Mouse (Mus musculus) kidney, postnatal 4 days (tissue): ENCODE measurements around the gene Ppp1r14a.

Source experiments
- DNase-seq, 2 experiments: peaks; one replicate each; pipeline ENCODE4 v3.0.0; 2021; ENCODE audit warnings: mixed read lengths in 2 of 2

Ppp1r14a gene

DNA sequence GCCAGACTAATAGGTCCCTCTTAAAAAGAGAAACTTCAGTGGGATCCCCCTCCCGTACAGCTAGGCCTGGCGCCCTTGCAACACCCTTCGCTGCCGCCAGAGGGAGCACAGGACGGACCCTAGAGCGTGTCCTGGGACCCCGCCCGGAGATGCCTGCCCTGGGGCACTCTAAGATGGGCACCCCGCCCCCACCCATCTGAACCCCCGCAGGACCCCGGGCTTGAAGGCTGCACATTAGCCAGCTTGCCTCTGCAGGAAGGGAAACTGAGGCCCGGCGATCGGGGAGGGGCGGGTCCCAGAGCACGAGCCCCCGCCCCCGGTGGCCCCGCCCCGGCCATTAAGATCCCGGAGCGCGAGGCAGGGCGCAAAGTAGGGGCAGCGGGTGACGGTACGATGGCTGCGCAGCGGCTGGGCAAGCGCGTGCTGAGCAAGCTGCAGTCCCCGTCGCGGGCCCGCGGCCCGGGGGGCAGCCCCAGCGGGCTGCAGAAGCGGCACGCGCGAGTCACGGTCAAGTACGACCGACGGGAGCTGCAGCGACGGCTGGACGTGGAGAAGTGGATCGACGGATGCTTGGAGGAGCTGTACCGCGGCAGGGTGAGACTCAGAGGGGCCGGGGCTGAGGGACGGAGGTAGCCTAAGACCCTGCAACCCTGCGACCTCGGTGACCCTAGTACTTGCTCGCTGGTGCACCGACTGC lies at the start of gene Ppp1r14a:
Ppp1r14a (plus strand) TSS at position 367 of the 697 bp plus-strand sequence.
- peak; percentile 93 for DNase-seq

DNA sequence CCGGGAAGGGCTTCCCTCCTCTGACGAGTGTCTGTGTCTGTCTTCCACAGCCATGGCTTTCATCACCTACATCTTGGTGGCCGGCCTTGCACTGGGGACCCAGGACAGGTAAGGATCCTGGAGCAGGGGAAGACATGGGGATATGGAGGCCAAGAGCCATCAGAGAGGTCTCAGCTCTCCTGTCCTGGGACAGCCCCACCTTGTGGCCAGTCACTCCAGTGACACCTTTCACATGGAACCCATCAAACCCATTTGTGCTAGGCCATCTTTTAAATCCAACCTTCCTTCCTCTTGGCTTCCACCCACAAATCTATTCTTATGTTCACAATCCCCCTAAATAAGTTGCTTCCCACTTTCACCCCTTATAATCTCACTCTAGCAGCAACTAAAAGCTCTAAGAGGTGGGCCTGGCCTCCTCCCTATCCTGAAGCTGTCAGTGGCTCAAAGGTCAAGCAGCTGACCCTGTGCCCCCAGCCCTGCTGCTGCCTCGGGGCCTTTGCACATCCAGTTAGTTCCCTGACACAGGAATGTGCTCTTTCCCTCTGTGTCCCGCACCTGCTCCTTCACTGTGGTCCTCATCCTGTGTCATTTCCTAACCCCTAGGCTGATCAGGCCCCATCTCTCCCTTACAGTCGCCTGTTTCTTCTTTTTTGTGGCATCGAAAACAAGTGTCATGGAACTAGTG lies 44.2 kb upstream of the Ppp1r14a start:
- DNase-seq: peak; percentile 58 to 65

DNA sequence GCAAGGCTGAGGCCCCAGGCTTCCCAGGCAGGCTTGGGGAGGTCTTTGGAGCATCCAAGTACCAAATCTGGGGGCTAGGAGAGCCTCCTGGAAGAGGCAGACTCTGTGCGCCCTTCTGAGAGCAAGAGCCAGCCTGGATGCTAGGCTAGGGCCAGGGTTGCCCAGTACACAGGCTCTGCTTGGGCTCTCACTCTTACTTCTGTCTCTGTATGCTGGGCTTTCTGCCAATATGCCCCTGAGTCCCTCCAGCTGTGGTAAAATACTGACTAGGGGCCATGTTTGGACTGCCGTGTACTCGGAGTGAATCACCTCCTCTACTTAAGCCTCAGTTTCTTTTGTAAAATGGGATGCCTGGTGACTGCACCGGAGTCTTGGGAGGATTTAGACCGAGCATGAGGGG lies 43.1 kb upstream of the Ppp1r14a start:
- no peak for DNase-seq

DNA sequence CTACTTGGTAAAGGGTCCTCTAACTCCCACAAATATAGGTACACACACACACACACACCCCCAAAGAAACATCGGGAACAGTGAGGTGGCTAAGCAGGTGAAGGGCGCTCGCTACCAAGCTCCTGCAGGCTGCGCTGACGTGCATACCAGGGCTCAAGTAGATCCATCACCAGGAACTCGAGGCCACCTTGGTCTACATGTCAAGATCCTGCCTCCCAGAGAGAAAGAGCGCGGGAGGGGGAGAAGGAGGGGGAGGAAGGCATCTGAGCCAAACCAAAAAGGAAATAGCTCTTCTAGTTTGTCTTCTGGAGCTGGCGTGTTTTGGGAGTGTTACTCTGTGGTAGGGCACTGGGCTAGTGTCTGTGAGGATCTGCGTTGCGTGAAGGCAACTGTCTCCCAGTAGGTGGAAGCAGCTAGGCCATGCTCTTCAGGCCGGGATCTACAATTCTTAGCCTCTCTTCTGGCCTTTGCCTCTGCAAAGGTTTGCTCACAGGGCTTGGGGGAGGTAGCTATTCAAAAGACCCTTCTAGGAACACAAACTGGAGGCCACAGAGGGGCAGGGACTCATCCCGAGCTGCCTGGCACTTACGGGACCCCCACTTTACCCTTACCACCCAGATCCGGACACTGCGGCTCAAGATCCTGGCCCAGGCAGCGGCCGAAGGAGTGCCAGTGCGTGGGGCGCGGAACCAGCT lies 42.3 kb upstream of the Ppp1r14a start:
- DNase-seq: no peak

DNA sequence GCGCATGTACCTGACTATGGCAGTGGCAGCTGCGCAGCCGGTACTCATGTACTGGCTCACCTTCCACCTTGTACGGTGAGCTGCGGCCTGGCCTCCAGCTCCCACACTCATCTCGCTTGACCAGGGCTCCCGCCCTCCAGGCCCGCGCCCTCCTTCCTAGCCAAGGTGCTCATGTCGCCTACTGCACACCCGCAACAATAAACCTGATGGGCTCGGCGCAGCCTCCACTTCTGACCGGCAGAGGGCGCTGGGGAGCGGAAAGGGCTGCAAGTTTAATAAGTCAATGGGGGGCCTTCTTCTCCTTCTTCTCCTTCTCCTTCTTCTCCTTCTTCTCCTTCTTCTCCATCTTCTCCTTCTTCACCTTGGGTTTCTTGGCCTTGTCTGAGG lies 41.8 kb upstream of the Ppp1r14a start:
- peak; percentile 91 to 93 for DNase-seq

DNA sequence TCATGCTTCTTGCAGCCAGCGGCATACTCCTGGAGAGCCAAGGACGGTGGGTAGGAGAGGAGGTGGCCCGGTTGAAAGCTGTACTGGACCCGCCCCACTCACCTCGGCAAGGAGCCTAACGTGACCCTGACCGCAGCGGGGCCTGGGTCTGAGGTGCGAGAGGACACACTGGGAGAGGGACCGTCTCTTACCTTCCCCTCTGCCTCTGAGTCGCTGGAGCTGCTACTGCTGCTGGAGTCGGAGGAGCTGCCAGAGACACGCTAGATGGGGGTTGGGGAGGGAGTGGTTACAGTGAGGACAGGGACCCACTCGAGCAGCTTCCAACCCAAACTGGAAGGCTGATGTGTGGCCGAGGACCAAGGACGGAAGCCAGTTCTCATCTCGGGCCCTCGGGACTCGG lies 41.4 kb upstream of the Ppp1r14a start:
- DNase-seq: peak; percentile 45 to 60

DNA sequence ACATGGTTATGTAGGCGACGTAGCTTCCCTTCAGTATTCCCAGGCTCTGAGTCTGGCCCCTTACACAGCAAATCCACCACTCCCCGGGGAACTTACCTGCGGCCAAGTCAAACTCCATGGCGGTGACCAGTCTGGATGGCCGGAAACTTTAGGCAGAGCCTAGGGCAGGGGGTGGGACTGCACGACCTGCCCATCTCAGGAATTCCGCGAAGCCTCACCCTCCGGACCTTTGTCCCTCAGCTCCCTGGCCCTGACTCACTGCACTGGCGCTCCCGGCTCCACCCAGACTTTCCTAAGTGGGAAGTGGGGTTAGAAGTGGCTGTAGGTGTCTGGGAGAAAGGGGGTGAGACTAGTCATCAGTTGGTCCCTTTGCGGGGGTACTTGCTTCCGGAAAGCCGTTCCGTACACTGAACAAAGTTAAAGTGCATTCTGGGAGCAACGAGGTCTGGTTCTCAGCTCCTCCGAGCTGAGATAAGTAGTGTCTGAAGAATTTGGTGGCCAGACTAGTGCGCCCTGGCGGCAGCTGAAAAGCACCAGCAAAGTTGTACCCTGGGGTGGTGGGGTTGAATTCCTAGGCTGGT lies 40.8 kb upstream of the Ppp1r14a start, which contains the start of gene 2200002D01Rik:
2200002D01Rik (minus strand) TSS at position 206 of the 581 bp plus-strand sequence.
- peak; percentile 52 to 76 for DNase-seq

DNA sequence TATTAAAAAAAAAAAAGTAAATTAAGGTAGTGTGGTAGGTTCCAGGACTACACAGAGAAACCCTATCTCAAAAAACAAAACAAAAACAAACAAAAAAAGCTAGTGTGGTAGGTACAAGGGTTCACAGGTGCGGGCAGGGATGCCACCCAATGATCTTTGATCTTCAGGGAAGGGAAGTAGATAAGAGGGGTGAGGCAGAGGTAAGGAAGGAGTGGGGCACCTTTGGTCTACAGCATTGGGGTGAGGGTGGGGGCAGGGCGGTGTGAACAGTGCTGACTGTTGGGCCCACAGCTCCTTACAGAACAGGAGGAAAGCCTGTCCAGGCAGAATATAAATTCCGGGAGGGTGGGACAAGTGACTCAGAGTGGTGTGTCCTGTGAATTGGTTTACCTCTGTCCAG lies 37.9 kb upstream of the Ppp1r14a start:
- no peak for DNase-seq

DNA sequence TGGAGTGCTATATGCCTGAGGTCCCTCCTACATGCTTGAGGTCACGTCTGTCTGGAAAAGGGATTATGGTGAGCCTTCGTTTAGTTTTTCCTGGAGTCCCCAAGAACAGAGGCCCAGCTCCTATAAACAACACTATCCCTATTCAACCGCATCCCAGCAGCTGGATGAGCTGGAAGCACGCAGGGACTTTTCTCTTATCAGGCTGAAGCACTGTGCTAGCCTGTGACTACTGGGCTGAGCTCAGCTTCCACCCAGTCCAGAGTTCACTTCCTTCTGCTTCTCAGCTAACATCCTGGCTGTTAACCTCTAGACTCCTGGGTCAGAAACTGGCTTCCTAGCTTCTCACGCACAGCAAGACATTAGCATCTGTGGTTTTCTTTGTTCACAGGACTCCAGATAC lies 35.3 kb upstream of the Ppp1r14a start:
- no peak for DNase-seq

DNA sequence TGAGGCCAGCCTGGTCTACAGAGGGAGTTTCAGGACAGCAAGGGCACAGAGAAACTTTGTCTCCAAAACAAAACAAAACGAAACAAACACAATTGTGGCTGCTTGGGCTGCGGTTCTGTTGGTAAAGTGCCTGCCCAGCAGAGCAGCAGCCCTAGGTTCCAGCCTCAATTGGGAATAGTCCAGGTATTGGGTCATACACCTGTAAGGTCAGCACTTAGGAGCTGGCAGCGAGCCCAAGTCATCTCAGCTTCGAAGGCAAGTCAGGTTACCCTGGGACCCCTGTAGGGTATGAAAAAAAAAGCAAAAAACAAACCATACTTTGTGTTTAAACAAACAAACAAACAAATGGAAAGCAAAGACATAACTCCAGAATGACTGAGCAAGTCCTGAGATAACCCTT lies 33.2 kb upstream of the Ppp1r14a start:
- no peak for DNase-seq

DNA sequence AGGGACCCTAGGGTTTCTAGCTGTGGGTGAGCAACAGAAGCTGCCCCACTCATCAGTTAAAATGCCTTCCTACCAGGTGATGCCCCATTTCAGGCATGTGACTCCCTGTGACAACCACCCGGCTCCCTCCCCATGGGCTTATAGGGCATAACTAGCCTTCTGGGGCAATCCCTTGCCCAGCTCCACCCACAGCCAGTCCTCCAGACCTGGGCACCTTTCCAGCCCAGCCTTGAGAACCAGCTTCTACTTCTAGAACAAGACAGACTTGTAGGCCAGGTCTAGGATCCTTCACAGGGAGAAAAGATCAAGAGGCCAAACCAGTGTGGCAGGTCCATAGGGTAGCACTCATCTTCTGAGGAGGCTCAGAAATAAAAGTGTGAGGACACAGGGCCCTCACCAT lies 31.7 kb upstream of the Ppp1r14a start:
- no peak for DNase-seq

DNA sequence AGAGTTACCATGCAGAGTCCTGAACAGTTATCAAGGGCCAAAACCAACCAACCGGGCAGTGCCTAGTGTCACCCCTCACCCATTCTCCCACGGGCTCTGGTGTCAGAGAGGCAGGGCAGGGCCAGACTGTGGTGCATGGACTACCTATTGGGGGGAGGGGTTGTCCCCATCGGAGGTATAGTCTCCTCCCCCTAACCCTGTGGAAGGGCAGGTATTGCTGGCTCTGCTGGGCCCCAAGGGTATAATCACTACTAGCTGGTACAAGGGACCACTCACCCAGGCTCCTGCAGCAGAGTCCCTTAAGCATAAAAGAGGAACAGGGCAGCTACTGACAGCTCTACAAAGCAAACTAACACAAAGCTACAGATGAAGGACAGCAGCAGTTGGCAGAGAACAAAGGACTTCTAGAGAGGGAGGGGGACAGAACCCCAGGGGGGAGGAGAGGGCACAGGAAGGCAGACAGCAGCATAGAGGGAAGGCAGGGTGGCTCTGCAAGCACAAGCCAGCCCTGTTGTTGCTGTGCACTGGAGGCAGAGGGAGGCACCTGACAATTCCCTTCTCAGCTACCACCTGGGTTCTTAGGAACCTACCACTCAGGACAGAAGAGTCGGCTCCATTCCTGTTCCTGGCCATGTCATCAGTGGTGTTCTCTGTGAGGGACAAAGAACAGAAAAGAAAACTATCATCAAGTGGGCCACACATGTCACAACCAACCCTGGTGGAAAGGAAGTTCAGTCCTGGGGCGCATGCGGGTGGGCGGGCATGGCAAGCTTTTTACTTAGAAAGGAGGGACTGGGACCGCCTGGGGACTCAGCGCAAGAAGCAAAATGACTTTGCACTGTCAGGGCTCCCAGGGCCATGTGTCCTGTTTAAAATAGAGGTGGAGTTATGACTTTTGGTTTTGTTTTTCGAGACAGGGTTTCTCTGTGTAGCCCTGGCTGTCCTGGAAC lies 29.1 kb upstream of the Ppp1r14a start:
- DNase-seq: no peak

DNA sequence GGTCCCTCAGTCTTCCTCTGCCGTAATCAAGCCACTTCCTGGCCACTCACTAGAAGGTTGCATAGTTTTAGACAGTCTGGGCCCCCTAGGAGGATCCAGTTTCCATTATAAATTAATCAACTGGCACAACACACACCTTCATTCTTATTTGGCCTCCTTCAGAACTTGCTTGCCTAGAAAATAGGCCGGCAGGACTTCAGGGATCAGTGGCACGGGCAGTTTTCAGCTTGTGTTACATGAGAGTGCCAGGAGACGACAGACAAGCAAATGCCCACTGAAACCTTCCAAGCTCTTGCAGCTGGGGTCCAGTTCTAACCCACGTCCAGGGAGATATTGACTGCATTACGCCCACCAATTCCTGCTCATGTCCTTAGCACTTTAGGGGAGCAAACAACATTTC lies 27.0 kb upstream of the Ppp1r14a start:
- DNase-seq: no peak

DNA sequence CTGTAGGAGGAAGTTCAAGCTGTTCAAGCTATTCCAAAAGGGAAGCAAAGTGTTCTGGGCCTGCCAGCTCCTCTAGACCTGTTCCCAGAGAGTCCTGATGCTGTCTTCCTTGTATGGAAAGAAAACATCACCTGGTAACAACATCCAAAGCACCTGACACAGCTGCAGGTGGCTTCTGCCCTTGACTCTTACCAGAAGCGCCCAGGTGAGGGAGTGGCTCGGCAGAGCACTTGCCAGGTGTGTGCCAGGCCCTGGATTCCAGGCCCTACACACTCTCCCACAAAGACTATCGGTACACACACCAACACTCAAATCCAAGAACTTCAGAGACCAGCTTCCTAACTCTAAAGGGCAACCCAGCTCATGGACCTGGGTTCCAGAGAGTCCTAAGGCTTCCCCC lies 25.3 kb upstream of the Ppp1r14a start:
- no peak for DNase-seq

DNA sequence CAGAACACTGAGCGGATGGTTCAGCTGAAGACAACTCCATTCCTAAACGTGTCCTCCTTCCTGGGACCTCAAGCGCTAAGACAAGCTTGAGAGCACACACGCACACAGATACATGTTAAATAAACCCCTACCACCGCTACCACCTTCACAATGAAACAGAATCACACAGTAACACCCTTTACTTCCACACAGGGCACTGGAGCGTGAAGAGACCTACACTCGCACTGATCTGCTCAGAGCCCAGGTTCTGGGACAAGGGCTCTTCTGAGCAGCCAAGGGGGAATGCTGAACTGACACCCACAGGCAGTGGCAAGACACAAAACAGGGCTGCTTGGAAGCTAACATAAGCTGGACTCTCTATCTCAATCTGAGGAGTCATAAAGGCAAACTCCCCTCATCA lies 23.5 kb upstream of the Ppp1r14a start:
- DNase-seq: no peak

DNA sequence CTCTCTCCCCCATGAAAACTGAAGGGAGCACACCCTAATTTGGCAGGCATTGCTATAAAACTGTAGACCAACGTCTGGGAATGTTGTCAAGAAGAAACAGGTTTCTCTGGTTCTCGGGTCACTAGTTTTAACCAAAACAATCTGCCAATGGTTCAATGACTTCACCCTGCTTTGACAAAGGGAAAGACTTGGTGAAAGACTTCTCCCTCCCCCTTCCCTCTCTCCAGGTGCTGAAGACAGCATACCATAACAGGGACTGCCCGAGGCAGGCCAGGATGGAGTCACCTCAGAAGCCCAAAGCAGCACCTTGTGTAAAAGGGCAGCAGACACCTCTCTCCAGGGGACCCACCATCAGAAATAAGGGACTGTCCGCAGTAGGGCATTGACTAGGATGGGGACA lies 22.2 kb upstream of the Ppp1r14a start:
- no peak for DNase-seq

DNA sequence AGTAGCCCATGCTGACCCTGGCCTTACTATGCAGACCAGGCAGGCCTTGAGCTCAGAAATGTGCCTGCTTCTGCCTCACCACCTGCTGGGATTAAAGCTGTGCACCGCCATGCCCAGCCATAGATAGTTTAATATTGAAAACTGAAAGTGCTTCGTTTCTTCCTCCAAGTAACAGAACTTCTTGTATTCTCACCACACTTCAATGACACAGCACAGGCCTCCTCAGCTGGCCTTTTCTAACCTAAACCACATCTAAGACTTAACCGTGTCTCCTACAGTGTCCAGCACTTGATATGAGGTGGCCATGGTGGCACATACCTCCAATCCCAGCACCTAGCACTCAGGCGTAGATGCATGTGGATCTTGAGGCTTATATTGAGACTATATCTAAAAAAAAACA lies 18.7 kb upstream of the Ppp1r14a start:
- no peak for DNase-seq

DNA sequence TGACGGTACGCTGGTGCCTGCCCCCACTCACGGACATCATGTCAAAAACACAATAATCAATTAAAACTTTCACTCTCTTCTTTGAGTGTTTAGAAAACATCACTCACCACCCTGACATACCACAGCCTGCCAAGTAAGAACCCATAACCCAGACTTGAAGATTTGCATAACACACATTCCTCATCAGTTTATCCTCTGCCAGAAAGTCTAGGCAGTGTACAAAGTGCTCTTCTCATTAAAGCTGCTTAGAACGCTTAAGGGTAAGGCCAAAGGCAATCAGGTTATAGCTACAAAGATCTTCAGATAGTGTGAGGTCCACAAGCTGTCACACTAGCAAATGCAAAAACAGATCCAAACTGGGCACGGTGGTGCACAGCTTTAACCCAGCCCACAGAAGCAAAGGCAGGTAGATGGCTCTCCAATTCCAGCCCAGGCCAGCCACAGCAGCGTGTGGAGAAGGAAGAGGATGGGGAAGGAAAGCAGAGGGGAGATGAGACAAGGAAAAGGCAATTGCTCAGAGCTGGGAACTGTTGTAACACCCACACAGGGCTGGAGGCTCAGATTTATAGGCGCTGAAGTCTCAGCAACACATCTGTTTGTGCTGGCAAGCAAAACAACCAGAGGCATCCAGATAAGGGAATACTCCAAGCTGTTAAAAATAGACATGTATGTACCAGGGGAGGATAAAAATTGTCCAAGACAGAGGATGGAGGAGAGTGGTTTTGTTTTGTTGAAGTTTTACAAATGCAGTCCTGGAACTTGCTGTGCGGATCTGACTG lies 17.2 kb upstream of the Ppp1r14a start:
- no peak for DNase-seq

DNA sequence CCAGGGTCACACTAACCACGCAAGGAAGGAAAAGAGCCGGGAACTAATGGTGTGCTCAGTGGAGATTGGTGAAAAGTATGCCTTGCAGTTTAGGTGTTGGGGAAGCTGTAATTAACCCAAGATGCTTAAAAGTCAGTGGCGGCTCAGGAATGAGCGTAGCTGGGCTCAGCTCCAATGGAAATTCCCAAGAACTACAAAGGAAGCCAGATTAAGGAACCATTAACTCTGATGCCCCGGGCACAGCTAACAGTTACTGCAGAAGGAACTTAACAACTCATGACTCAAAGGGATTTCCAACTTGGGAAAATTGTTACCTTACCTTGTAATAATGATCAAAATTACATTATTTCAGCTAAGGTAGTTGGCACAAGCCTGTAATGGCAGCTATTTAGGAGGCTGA lies 12.4 kb upstream of the Ppp1r14a start:
- DNase-seq: peak in 1 of 2 experiments; percentile 62

DNA sequence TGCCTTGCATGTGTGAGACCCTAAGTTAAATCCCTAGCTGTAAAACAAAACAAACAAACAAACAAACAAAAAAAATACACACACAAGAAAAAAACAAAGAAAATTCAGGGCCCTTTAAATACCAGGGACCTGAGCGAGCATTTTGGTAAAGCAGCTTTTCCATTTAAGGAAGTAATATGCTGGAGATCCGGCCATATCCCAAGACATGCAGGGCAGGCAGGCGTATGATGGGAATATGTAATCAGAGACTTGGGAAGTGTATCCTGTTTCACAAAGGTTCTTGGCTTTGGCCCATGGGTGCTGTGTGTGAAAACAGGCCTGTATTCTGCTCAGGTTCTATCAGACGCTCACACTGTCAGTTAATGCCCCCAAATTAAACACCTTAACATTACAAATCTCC lies 11.6 kb upstream of the Ppp1r14a start:
- DNase-seq: no peak

DNA sequence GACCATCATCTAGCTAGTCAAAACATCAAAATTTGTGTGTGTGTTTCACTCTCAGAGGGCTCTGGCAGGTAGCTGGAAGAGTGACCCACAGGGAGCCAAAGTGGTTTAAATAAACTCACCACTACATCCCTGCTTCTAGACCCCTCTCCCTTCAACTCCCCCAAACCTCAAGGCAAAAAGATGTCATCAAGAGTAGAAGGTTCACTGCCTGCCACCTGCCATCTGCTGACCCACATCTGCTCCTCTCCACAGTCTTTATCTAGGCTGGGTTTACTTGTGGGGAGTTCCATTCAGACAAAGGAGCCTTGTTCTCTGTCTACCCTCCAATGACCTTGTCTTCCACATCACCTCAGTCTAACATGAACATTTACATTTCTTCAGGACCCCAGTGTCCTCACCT lies 9.8 kb upstream of the Ppp1r14a start:
- no peak for DNase-seq

DNA sequence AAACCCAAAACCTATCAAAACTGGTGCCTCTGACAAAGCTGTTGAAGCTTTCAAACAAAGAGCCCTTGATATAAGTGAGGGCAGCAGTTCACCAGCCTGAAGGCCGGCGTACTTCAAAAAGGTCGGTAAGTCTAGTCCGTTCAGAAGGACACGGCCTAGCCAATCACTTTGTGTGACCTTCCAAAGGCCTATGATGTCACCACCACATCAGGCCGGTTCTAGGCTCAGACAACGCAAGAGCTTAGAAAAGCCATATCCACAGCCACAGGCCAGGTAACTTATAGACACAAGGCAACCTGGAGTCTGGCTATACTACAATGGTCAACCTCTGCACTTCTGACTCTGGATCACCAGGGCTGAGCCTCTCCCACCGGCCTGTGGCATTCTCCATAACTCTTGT lies 9.2 kb upstream of the Ppp1r14a start:
- no peak for DNase-seq
